19 mouse cellular contexts compared by ENCODE assay signal in the genomic region with DNA sequence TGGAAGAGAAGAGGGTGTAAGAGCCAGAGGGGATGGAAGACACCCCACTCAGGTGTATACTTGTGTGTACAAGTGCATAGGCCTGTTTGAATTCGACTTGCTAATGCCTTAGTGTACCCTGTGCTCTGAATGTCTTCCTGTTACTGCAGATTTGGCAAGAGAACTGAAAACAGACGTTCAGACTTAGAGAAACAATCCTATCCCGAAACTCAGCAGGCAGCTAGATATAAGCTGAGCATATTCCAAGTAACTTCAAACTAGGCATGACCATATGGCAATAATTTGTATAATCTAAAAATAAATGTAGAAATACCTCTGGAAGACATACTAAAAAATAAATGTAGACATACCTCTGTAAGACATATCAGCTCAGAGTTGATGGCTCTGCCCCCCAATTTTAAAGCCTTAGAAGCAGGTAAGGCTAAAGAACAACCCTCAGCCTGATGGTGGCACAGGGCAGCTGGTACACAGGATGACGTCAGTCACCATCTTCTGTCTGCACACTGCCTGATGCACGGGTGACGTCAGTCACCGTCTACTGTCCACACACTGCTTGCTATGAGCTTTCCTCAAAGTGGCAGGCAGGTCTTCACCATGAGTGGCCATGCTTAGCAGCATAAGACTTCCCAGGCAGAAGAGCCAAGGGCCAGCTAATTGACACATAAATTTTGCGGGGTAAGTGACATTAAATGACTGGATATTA. TPM values are rescaled to one million over a fixed set of nuclear protein-coding genes. Genes with fewer than 3 reads are reported as not detected.
DNase-seq lines count a peak whose midpoint lies in the region; ATAC-seq lines count a peak whose summit lies in the region.
"Had no signal": no experiment of that assay in that cellular context is flagged by ENCODE, and none has a peak within 500 bp of the region (broad histone marks: within the 10 kb centered on the region; RNA-seq: fewer than 3 reads in every experiment).

No protein-coding gene starts in this region.

- DNase-seq in cerebellum, adult 9-10 months = peak; percentile 62
- no peak for DNase-seq in cerebellum, adult 11-12 months
- DNase-seq in frontal cortex, postnatal 36 days (ENCODE audit: low spot score in 2 of 2) = peak; percentile 17 to 28
- DNase-seq in frontal cortex, adult 2 months (ENCODE audit: extremely low spot score in 1 of 2, low spot score in 1 of 2) = no peak
- peak; percentile 47 for DNase-seq in right cerebral cortex, adult 18-20 months
- DNase-seq in right cerebral cortex, postnatal 14 days = no peak
- no peak for DNase-seq in neural tube, embryonic 10.5 days (ENCODE audit: extremely low spot score, low spot score)
- DNase-seq: embryo, embryonic 11 days; gastrocnemius, postnatal 14 days; heart, adult 18-20 months; kidney, adult 2 months; kidney, postnatal 10 days; lung, adult 2 months; lung, postnatal 36 days; thymus, postnatal 14 days had no signal

- peak; percentile 45; the same call in 1 of the 2 replicates for ATAC-seq in megakaryocyte-erythroid progenitor cell, adult 5-6 weeks (replicated peaks; ENCODE audit: low FRiP score, low TSS enrichment, poor library complexity, severe bottlenecking)
- ATAC-seq: inflammation-experienced regulatory T-cells, adult 6 months had no signal

RNA-seq across cellular contexts. Expression of a gene that starts 16.2 kb away (rescaled TPM):
- 93.5 and 103 TPM in 2 replicates for polyA plus RNA-seq in frontal cortex, adult 2 months (2012; rRNA removed)
- 1.1 TPM in 1 of 2 replicates, not detected in the other for total RNA-seq in megakaryocyte-erythroid progenitor cell, adult 5-6 weeks (2014; fragmentation: Nextera tagmentation)
- total RNA-seq in megakaryocyte-erythroid progenitor cell, adult 5-6 weeks (2017) = 0.09 and 0.27 TPM in 2 replicates
- total RNA-seq: gastrocnemius, postnatal 14 days; heart, adult 18-20 months; heart, postnatal 25 days; monocyte, adult 5-6 weeks had no signal
- polyA plus RNA-seq: inflammation-experienced regulatory T-cells, adult 6 months had no signal

RNA-seq across cellular contexts. Expression of a gene that starts 16.6 kb away (rescaled TPM):
- 49.8 and 53.3 TPM in 2 replicates for polyA plus RNA-seq in frontal cortex, adult 2 months (2012; rRNA removed)
- 87.1 and 88.5 TPM in 2 replicates for total RNA-seq in megakaryocyte-erythroid progenitor cell, adult 5-6 weeks (2014; fragmentation: Nextera tagmentation)
- total RNA-seq in megakaryocyte-erythroid progenitor cell, adult 5-6 weeks (2017) = 142 and 145 TPM in 2 replicates

RNA-seq across cellular contexts. Expression of a gene that starts 52.4 kb away (rescaled TPM):
- 41.3 and 42.6 TPM in 2 replicates for polyA plus RNA-seq in frontal cortex, adult 2 months (2012; rRNA removed)
- 33.8 and 37.5 TPM in 2 replicates for total RNA-seq in megakaryocyte-erythroid progenitor cell, adult 5-6 weeks (2014; fragmentation: Nextera tagmentation)
- 18.6 and 19.8 TPM in 2 replicates for total RNA-seq in megakaryocyte-erythroid progenitor cell, adult 5-6 weeks (2017)

Comparison
In these comparisons a context has a peak if more than half of its experiments do, and no peak if none do; other contexts are left out.
1. DNase-seq: peak in cerebellum, adult 9-10 months (single experiment), frontal cortex, postnatal 36 days (2 of 2) and right cerebral cortex, adult 18-20 months (single experiment); none in cerebellum, adult 11-12 months (single experiment), frontal cortex, adult 2 months (0 of 2), right cerebral cortex, postnatal 14 days (single experiment) and neural tube, embryonic 10.5 days (single experiment).